Mouse (Mus musculus) embryo, embryonic 10 days (tissue): Measurements from ENCODE around the gene Fibcd1.

Experiments used
- DNase-seq: peaks from one replicate; pipeline ENCODE4 v3.0.0-alpha.2; 2015; ENCODE audit warnings: low spot score

The Fibcd1 gene

GRCm38 (mm10) chr2:31845896-31846691 is at the start of gene Fibcd1:
TSS of gene Fibcd1 (minus strand) at chr2:31846005.
- DNase-seq, result no peak

GRCm38 (mm10) chr2:31894221-31894870 is 48.5 kb upstream of the Fibcd1 start:
- peak; percentile 45 for DNase-seq

GRCm38 (mm10) chr2:31893110-31893669 is 47.4 kb upstream of the Fibcd1 start:
- DNase-seq, result peak; percentile 25

GRCm38 (mm10) chr2:31891219-31891618 is 45.4 kb upstream of the Fibcd1 start:
- no peak for DNase-seq

- DNase-seq, result no peak
These were observed 43.1 kb upstream of the Fibcd1 start for GRCm38 (mm10) chr2:31888871-31889270.

GRCm38 (mm10) chr2:31887030-31887429 is 41.2 kb upstream of the Fibcd1 start, which contains the start of gene Lamc3:
TSS of gene Lamc3 (plus strand) at chr2:31887291.
- peak; percentile 72 for DNase-seq

- peak; percentile 79 for DNase-seq
These were observed 39.0 kb upstream of the Fibcd1 start for GRCm38 (mm10) chr2:31884806-31885205.

GRCm38 (mm10) chr2:31883061-31883460 is 37.3 kb upstream of the Fibcd1 start:
- no peak for DNase-seq

- no peak for DNase-seq
These were observed 35.1 kb upstream of the Fibcd1 start for GRCm38 (mm10) chr2:31880868-31881267.

- no peak for DNase-seq
These were observed 32.8 kb upstream of the Fibcd1 start for GRCm38 (mm10) chr2:31878610-31879009.

GRCm38 (mm10) chr2:31876446-31876845 is 30.6 kb upstream of the Fibcd1 start:
- DNase-seq, result no peak

- DNase-seq, result no peak
These were observed 28.6 kb upstream of the Fibcd1 start for GRCm38 (mm10) chr2:31874290-31874855.

- DNase-seq, result no peak
These were observed 24.9 kb upstream of the Fibcd1 start for GRCm38 (mm10) chr2:31870683-31871082.

GRCm38 (mm10) chr2:31869692-31870091 is 23.9 kb upstream of the Fibcd1 start:
- no peak for DNase-seq

- DNase-seq, result no peak
These were observed 22.8 kb upstream of the Fibcd1 start for GRCm38 (mm10) chr2:31868538-31869164.

GRCm38 (mm10) chr2:31867773-31868537 is 22.1 kb upstream of the Fibcd1 start:
- no peak for DNase-seq

GRCm38 (mm10) chr2:31865794-31866193 is 20.0 kb upstream of the Fibcd1 start:
- no peak for DNase-seq

- no peak for DNase-seq
These were observed 19.5 kb upstream of the Fibcd1 start for GRCm38 (mm10) chr2:31865322-31865721.

GRCm38 (mm10) chr2:31864891-31865290 is 19.1 kb upstream of the Fibcd1 start:
- no peak for DNase-seq

- DNase-seq, result no peak
These were observed 18.0 kb upstream of the Fibcd1 start for GRCm38 (mm10) chr2:31863766-31864165.

- no peak for DNase-seq
These were observed 17.1 kb upstream of the Fibcd1 start for GRCm38 (mm10) chr2:31862919-31863318.
